Mouse (Mus musculus) cerebellum, adult 8-10 months (tissue): ENCODE measurements around the gene Cacna2d3.

Source experiments
- DNase-seq: peaks from one replicate; pipeline ENCODE4 v3.0.0; 2022

The Cacna2d3 gene

DNA sequence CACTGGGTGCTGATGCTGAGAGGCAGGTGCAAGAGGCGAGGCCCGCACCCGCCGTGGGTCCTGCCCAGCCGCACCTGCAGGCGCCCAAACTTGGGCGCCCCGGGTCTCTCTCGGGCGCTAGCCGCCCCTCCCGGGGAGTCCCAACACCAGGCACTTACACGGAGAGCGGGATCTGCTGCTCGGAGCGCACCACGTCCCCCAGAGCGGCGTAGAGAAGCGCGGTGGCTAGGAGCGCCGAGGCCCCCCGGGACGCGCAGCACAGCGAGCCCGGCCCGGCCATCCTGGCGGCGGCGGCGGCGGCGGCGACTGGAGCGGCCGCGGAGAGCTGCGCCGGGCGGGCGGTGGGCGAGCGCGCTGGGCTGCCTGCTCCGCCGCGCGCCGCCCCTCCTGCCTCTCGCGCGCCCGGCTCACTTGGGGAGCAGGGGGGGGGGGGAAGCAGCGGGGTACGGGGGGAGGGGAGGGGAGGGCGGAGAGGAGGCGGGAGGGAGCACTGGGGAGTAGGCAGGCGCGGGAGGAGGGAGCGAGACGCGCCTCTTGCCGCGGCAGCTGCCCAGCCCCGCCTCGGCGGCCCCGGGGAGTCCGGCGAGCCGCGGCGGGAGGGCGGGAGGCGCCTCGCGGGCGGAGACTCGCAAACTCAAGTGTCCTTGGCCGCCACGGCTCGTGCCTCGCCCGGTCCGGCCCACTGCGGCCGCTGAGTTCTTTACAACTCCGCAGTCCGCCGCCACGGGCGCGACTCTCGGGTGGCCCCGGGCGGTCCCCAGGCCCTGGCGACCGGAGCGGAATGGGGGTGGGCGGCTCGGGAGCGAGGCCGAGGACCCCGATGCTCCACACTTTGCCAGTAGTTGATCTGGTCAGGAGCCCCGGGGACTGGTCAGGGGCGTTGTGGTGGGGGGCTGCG lies at the start of gene Cacna2d3:
TSS of gene Cacna2d3 (minus strand) at position 377 of the 898 bp plus-strand sequence.
- peak; percentile 28 for DNase-seq

DNA sequence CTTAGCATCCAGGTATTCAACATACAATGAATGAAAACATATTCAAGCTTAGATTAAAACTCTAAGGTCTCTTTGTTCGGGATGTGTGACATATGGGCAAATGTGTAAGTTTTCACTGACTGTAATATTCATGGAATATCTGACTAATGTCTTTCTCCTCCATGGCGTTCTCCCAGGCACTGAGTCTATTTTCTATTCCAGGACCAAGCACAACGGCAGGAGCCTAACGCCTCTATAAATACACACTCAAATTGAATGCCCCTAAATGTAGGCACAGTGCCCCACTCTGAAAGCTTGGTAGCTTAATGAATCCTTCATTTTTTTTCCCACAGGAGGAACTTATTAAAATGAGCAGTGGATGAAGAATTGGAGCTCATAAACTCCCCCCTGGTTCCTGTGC lies 47.8 kb upstream of the Cacna2d3 start:
- DNase-seq = no peak

DNA sequence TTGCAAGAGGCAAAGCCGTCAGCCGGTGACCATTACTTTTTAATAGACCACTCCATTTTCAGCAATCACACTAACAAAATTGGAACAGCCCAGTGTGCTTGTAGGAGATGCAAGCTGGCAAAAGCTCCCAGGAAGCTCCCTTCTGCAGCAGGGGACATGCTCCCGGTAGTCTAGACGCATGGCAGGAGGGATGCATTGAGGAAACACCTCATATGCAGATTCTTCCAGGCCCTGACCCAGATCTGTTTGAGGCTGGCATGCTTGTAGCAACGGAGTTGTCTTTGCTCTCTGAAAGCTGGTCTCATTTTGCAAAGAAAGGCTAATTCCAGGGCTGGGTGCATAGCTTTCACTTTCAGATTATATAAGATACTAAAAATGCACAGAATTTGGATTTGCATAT lies 31.2 kb upstream of the Cacna2d3 start:
- no peak for DNase-seq

DNA sequence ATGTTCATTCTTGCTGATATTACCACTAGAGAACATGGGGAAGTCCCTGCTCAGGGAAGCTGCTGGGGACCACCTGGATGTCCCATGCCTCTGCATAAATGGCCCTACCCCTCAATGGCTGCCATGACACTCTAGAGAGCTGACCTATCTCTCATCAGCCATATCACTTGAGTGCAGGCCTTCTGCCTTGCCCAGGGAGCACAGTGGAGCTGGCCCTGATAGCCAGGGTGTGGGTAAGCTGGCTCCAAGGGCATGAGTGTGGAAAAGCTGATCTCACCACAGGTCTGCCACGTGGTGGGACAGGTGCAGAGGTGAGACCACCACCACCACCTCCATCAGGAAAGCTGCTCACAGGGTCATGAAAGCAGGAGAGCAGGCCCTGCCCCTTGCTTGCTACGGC lies 17.1 kb upstream of the Cacna2d3 start:
- no peak for DNase-seq

DNA sequence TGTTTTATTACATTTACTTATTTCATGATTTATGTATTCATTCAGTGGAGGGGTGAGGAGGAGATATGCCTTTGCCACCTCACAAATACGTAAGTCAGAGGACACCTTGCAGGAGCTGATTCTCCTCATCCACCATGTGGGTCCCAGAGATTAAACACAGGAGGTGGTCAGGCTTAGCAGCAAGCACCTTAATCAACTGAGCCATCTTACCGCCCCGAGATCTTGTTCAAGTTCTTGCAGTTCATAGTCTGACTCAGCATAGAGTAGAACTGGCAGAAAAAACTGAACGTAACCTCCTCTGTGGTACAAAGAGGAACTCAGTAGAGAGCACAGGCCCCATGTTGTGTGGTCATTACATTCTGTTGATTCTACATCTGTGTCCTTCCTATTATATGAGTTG lies 8.6 kb upstream of the Cacna2d3 start:
- no peak for DNase-seq

DNA sequence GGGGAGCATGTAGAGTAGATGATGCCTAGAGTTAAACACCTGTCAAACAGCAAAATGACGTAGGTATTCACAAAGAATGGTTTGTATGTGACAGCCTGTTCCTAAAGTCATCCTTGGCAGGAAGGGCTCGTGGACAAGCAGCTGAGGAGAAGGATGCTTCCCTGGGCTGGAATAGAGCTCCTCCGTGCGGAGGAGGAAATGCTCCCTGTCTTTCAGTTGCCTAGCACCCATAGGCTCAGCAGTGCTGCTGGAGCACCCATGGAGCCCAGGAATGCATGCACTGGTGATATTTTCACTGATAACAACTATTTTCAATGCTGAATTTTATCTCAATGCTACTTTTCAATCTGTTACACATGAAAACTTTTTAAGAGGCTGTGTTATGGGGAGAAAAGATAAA lies 7.3 kb upstream of the Cacna2d3 start:
- DNase-seq = no peak

DNA sequence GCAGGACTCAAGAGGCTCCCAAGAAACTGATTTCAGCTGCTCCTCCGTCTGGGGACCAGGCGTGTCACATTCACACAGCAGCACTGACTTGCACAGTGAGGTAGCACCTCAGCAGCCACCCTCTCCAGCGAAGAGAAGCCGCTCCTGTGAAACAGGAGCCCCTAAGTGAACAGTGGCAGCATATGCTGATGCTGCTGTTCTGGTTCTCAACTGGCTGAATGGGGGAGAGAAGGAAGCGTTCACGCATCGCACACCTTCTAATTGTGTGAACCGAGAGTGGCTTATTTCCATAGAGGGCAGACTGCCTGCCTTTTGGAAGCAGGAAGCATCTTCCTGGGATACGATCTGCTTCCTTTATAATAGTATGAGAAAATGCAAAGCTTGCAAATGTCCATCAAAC lies 5.9 kb upstream of the Cacna2d3 start:
- DNase-seq = no peak

DNA sequence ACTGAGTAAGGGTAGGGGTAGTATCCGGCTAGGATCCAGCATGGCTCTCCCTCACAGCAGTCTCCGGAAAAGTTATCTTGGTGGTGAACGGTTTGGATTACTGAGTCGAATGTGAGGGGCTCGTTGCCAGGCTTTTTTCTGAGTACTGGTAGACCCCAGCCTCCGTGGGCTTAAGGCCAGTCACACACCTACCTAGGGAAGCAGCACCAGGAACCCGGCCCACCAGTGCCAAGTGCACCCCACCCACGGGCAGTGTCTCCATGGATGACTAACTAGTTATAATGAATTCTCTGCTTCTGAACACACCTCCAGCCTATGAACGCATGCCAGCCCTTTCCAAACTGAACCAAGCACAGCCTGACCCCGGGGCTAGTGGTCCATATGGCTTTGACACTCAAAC lies 1.6 kb upstream of the Cacna2d3 start:
- DNase-seq = no peak

DNA sequence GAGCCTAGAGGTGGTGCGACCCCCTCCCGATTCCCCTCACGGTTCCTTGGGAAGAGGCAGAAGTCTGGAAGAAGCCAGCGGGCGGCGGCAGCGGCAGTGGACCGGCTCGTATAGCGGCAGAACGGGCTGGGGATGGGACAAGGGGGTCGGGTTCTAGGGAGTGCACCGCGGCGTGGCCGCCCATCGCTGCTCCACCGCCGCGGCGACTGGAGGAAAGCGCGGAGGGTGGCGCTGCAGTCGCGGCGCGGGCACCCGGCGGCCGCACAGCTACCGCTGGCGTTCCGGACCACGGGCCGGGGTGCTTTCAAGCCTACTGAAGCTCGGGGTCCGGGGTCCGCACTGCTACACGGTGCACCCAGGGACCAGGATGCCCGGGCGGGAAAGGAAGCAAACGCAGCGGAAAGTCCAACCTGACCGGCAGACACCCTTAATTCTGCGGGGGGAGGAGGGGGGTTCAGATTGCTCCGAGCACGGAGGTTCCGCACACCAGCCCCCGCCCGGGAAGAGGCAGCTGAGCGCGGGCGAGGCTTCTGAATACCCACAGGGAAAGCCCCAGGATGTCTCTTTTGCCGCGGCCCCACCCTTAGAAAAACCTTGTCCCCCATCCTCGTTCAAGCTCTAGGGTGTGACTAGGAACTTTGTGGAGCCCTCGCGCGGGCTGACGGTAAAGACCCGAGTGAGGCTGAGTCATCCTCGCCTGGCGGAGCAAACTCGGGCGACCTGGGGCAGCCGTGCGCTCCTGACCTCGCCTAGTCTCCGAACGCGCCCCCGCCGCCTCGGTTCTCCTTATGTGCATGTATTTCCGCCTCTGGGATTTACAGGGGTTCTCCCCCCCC lies 940 bp upstream of the Cacna2d3 start:
- peak; percentile 31 for DNase-seq

DNA sequence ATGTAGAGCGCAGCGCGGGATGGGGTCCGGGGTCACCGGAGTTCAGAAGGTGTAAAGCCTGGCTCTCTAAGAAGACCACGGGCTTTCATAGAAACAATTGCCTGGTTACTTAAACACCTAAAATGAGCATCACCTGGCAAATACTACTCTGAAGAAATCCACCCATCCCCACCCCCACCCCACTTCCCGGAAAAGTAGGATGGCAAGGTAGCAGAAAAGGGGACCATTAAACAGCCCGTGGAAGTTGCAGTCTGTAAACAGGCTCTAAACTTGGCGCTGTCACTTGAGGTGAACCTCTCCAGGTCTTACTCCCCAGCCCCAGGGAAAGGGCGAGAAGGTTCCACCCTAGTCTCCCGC lies 555 bp downstream of the Cacna2d3 start:
- DNase-seq = no peak

DNA sequence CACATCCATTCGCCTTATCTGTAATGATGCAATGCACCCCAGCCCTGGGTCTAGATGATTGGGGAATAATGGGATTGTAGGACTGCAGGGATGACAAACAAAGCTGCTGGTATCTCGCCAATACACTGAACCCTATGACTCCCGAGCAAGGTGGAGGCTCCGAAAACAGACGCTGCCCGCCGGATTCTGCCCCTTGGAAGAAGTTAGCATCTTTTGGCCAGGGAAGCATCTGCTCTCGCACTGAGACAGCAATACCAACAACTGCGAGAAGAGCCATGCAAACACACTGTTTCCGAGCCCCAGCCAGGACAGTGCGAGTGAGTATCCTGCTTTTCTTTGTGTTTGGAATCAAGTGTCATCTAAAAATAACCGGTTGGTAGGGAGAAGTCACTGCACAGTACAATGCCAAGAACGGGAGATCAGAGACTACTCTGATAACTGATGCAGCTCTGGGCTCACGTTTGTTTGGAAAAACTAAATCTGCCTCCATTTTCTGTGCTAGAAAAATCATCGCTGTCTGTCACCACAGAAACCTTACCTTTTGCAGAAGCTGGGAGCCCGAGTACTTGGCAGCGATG lies 1.2 kb downstream of the Cacna2d3 start:
- DNase-seq = no peak

DNA sequence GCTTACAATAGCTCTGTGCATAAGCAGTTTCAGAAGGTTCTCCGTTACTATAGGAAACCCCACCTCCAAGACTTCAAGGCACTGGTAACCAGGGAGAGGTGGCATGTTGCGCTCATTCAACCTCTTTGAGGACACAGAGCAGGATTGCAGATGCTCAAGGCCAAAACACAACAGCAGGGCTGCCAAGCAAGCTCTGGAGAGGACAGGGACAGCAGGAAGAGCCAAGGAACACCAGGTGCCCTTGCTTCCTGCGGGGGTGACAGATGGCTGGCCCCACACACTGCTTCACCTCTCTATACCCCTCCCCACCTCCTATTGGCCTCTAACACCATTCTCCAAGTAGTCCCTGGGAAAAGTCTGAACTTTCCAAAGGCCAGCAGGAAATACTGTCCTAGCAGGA lies 9.0 kb downstream of the Cacna2d3 start:
- peak; percentile 26 for DNase-seq

DNA sequence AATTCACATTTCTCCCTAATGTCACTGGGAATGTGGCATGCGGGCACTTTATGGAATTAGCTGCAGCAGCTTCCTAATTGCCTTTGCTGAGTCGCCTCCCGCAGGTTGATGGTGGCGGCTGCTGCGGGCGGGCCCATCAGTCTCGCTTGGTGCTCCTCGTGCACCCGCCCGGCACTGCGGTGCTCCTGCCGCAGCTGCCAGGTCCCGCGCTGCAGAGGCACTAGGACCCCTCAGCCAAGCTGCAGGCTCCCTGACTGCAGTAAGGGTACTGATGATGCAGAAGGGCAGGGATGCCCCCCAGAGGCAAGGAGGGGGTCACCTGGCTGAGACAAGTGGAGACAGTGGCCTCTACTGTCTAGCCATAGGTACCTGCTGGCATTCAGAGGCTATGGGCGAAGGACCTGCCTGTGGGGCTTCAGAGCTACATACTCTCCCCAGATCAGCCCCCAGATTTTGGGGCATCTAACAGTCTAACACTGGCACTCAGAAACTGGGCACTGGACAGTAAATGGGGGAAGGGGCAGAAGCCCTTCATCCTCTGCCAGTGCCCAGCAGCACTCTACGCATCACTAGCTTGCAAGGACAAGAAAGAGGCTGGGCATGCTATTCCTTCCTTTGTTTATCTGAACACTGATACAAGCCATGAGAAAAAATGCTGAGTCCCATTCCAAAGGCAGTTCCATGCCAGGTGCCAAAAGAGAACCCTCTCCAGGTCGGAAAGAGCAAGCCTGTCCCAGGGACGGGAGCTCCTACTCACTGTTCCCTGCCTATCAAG lies 13.9 kb downstream of the Cacna2d3 start:
- DNase-seq = no peak

DNA sequence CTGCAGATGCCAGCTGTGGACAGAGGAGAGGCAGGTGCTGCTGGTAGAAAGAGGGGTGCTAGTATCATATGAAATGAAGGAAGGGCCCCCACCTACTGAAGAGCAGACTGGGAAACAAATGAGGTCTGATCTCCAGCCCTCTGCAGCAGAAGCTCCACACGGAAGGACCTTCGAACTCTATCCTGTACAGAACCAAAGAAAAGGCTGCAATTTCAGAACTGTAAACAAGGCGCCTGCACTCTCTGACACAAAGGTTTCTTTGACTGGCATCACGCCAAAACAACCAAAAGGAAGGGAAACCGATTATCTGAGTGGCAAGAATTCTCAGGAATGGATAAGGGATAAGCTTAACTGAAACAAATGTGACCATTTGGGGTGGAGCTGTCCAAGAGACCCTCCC lies 18.9 kb downstream of the Cacna2d3 start:
- DNase-seq = no peak

DNA sequence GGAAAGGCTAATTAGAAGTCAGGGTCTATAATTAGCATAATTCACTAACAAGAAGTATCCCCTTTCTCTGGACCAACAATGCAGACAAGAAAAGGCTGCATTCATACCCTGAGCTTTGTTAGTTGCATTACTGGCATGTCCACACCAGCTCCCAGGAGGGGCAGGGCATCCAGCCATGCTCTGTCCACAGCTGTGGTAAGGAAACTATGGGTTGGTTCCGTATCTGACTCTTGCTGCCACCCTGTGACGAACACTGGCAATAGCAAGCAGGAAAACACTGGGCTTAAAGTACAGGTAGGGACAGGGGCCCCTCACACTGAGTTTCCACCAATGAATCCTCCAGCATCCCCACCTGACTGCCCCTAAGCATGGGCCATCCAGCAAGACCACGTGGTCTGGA lies 25.5 kb downstream of the Cacna2d3 start:
- peak; percentile 34 for DNase-seq

DNA sequence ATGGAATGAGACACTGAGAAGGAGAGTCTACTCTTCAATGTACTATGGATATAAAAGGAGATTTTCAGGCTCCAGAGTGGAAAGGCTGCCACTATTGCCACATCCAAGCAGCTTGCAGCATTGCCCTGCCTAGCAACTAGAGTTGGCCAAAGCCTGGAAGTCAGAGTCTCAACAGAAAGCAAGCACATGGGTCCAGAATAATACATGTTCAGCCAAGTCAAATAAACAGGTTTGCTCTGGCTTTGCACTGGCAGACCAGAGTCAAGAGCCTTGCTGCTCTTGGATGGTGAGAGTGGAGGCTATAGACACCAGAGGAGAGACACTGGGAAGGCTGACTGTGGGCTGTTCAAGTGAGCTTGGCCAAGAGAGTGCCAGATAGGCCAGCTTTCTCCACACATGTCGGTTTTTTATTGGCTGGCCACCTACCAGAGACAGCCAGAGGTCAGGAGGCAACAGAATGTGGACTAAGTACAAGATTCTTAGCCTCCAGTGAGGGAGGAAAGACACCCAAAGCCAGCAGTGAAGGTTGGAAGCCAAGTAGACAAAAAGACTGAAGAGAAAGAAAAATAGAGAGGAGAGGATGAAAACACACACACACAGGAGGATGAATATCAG lies 49.1 kb downstream of the Cacna2d3 start:
- DNase-seq = no peak

DNA sequence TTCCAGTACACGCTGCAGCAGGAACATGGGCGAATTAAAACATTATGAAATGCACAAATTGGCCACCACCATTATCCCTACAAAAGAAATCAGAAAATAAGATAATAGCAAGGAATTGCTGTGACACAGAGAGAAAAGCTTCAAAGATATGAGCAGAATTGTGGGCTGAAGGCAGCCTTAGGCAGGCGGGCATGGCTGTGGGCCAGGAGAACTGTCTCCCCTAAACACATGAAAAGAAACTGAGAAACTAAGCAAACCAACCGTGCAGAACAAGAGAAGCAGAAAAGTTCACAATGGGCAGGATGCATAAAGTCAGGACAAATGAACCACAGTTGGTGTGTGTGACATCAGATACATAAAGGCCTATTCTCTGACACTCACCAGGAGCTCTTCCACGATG lies 51.8 kb downstream of the Cacna2d3 start:
- no peak for DNase-seq

DNA sequence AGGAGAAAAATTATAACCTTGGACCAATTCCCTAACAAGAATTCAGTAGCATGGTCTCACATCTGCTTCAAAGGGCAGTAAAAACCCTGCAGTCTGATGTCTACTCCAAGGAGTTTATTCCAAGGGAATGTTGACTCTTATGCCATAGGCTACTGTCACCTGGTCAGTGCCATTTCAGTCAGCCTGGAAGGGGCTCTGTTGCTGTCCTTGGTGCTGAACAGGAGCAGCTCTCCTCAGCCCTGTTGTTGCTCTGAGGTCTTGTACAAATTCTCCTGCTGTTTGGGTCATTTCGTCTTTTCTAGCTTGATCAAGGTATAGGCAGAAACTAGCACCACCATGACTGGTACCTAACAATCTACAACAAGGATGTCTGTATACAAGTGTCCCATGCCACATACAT lies 64.7 kb downstream of the Cacna2d3 start:
- no peak for DNase-seq

DNA sequence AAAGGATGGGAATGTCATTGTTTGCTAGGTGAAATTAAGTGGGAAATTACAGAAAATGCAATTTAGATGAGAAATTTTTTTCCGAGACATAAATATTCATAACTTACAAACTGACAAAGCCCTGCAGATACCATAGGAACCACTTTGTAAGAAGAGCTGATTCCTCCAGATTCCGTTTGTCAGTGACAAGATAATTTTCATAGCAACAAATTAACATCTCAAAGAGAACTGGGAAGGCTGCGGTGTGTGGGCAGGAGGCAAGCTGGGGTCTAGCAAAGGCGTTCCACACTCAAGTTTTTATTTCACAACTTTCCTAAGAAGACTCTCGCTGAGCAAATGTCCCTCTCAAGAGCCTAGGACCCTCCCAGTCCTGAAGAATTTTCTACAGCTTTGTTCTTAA lies 71.1 kb downstream of the Cacna2d3 start:
- no peak for DNase-seq

DNA sequence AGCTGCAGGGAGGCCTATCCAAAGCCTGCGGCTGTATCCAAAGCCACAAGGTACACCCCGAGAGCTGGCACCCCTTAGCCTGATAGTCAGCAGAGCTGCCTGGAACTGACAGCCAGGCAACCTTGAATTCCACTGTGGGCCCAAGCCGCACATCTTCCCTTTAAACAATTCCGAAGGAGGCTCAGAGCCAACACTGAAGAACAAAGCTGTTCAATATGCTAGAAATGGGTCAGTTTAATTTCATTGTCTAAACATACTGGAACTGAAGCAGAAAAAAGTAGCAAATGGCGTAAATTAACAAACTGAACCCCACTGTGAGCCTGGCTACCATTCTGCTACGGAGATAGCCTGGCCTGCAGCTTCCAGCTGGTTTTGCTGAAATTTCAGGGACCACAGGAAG lies 72.9 kb downstream of the Cacna2d3 start:
- DNase-seq = peak; percentile 69

DNA sequence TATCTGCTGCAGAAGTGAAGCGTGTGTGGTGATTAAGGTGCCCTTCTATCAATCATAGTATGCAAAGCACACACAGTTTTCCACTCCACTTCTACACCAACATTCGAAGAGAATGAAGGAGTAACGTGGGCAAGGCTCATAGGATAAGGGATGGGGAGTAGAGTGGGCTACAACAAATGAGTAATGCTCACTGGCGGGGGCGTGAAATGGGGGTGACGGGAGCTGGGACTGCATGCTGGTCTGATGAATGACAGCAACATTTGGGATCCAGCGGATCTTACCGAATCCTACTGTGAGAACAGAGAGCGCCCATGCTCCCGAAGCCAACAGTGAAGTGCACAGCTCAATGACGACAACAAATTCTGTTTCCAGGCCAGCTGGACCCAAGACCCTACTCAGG lies 76.2 kb downstream of the Cacna2d3 start:
- DNase-seq = no peak

DNA sequence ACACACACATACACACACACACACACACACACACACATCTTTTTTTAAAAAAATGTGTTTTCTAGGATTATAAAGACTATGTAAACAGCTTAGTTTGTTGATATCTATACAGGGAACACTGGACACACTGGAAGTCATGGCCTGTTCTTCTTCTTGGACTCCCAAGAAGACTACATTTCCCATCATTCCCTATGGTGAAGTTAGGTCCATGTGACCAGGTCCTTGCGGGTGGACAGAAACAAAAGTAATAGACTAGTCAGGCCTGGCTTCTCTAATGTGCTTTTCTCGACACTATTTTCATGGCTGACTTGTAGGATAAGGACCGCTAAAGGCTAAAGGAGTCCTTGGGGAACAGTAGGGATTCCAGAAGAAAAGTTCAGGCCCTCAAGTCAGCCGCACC lies 78.4 kb downstream of the Cacna2d3 start:
- DNase-seq = no peak

DNA sequence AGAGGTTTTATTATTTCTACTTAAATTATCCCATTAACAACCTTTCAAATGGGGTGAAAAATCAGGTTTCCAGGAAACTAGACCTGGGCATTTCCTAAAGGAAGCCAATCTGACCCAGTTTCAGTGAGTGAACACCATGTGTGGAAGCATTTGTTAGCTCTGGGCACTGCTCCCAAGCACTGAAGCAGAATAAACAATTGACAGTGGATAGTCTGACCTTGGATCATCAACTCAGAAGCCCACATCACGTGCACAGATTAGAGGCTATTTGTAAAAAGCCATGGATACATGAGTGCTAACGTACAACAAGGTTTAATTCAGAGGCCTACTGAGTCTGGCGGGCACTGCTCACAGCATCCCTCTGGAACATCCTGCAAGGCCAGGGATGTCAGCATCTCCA lies 82.4 kb downstream of the Cacna2d3 start:
- DNase-seq = peak; percentile 62
